Mouse (Mus musculus) heart, postnatal 0 days (tissue): Measurements from ENCODE around the gene Tiam2.

Experiments
- CTCF ChIP-seq: IDR thresholded peaks from 2 replicates; pipeline ENCODE4 v1.5.1; 2016; ENCODE audit warnings: antibody characterized with exemption, control low read depth, low read depth
- EP300 ChIP-seq: IDR thresholded peaks from 2 replicates; pipeline ENCODE4 v1.6.1; 2016; ENCODE audit warnings: antibody characterized with exemption, low read depth

- no peak for TF ChIP-seq CTCF
- no peak for TF ChIP-seq EP300
These were observed 173.7 kb downstream of the Tiam2 start for GRCm38 (mm10) chr17:3500076-3500475.
